Mouse (Mus musculus) heart, embryonic 10.5 days (tissue): Measurements from ENCODE around the gene Slc24a3. TPM values are rescaled to one million over a fixed set of nuclear protein-coding genes. Genes with fewer than 3 reads are reported as not detected.

Experiments
- DNase-seq: peaks from one replicate; pipeline ENCODE4 v3.0.0-alpha.2; 2017; ENCODE audit warnings: low spot score
- H3K27ac ChIP-seq: fragments of 300-500 bp; sonication (generic); 2 replicates; pipeline ENCODE4 v1.5.1; 2016; ENCODE audit warnings: mild to moderate bottlenecking
- H3K27me3 ChIP-seq: fragments of 300-500 bp; sonication (generic); 2 replicates; pipeline ENCODE4 v1.6.1; 2016; ENCODE audit warnings: mild to moderate bottlenecking; ENCODE audit not compliant: poor library complexity, insufficient read depth, severe bottlenecking
- H3K36me3 ChIP-seq: fragments of 300-500 bp; sonication (generic); 2 replicates; pipeline ENCODE4 v1.6.1; 2016; ENCODE audit warnings: mild to moderate bottlenecking, moderate library complexity
- H3K4me1 ChIP-seq: fragments of 300-500 bp; sonication (generic); 2 replicates; pipeline ENCODE4 v1.6.1; 2016; ENCODE audit warnings: mild to moderate bottlenecking
- H3K4me3 ChIP-seq: fragments of 300-500 bp; sonication (generic); 2 replicates; pipeline ENCODE4 v1.5.1; 2016; ENCODE audit warnings: mild to moderate bottlenecking, moderate library complexity
- H3K9me3 ChIP-seq: fragments of 300-500 bp; sonication (generic); 2 replicates; pipeline ENCODE4 v1.6.1; 2016; ENCODE audit warnings: mild to moderate bottlenecking, moderate library complexity
- WGBS: fragments of 180-500 bp; shearing (Covaris S2); methylation state at CpG from one replicate; pipeline ENCODE4 v1.1.7; 2016; 5-methylcytosine and 5-hydroxymethylcytosine counted together
- polyA plus RNA-seq: library from polyadenylated mRNA; unstranded; fragments of >200 nt; fragmentation: Nextera tagmentation; extraction: Ambion mirVana; gene quantifications from 2 replicates; pipeline ENCODE4 v1.2.1, GENCODE M21; 2016

Slc24a3 gene
- polyA plus RNA-seq, 1 experiment from 2014 or later = 2.2 TPM

- peaks cover 19% of the 10 kb centered on the region for H3K4me1 ChIP-seq
- WGBS = 80% methylated on average over 3 of the region's 3 CpGs
- H3K4me3 ChIP-seq = no peak overlapping the region
- no peak overlapping the region for H3K27ac ChIP-seq
- DNase-seq = no peak
- no peaks in the 10 kb centered on the region for H3K9me3 ChIP-seq
- no peaks in the 10 kb centered on the region for H3K27me3 ChIP-seq
- no peaks in the 10 kb centered on the region for H3K36me3 ChIP-seq
Measured at GRCm38 (mm10) chr2:145683536-145683935, 516.0 kb downstream of the Slc24a3 start.

- DNase-seq = no peak
- H3K36me3 ChIP-seq = no peaks in the 10 kb centered on the region
- no peak overlapping the region for H3K27ac ChIP-seq
- WGBS = 71% methylated on average over 1 of the region's 1 CpGs
- no peaks in the 10 kb centered on the region for H3K27me3 ChIP-seq
- peaks cover 19% of the 10 kb centered on the region for H3K4me1 ChIP-seq
- H3K9me3 ChIP-seq = no peaks in the 10 kb centered on the region
- no peak overlapping the region for H3K4me3 ChIP-seq
Measured at GRCm38 (mm10) chr2:145684151-145684550, 516.6 kb downstream of the Slc24a3 start.

- no peaks in the 10 kb centered on the region for H3K9me3 ChIP-seq
- 82% methylated on average over 8 of the region's 8 CpGs for WGBS
- peaks cover 22% of the 10 kb centered on the region for H3K4me1 ChIP-seq
- H3K27me3 ChIP-seq = no peaks in the 10 kb centered on the region
- no peak for DNase-seq
- H3K4me3 ChIP-seq = no peak overlapping the region
- no peaks in the 10 kb centered on the region for H3K36me3 ChIP-seq
- no peak overlapping the region for H3K27ac ChIP-seq
Measured at GRCm38 (mm10) chr2:145684891-145685290, 517.3 kb downstream of the Slc24a3 start.

- H3K9me3 ChIP-seq = no peaks in the 10 kb centered on the region
- H3K4me1 ChIP-seq = peaks cover 21% of the 10 kb centered on the region
- 80% methylated on average over 4 of the region's 4 CpGs for WGBS
- no peak for DNase-seq
- no peak overlapping the region for H3K4me3 ChIP-seq
- no peaks in the 10 kb centered on the region for H3K36me3 ChIP-seq
- H3K27ac ChIP-seq = no peak overlapping the region
- no peaks in the 10 kb centered on the region for H3K27me3 ChIP-seq
Measured at GRCm38 (mm10) chr2:145686017-145686416, 518.5 kb downstream of the Slc24a3 start.

- DNase-seq = no peak
Measured at GRCm38 (mm10) chr2:145691367-145692009, 523.9 kb downstream of the Slc24a3 start.

More at GRCm38 (mm10) chr2:145691367-145692009, 523.9 kb downstream of the Slc24a3 start:
- Histone ChIP-seq H3K36me3 (no peaks in the 10 kb centered on the region), H3K9me3 (no peaks in the 10 kb centered on the region), H3K27me3 (no peaks in the 10 kb centered on the region), H3K4me1 (peaks cover 11% of the 10 kb centered on the region; the same call in 1 of the 2 replicates), H3K27ac (no peak overlapping the region), H3K4me3 (no peak overlapping the region)
- 88% methylated on average over 10 of the region's 10 CpGs for WGBS
